Mouse (Mus musculus) embryonic fibroblast, embryonic 13.5 days (primary cell): ENCODE measurements around the gene Slc13a5.

Experiments used
- CTCF ChIP-seq: IDR thresholded peaks from 2 replicates; pipeline ENCODE4 v1.5.1; 2011; ENCODE audit warnings: mild to moderate bottlenecking, control low read depth, low read length, moderate library complexity, borderline replicate concordance; ENCODE audit not compliant: insufficient read depth
- POLR2A ChIP-seq: IDR thresholded peaks from 2 replicates; pipeline ENCODE4 v1.6.1; 2011; ENCODE audit warnings: low read depth, mild to moderate bottlenecking, control low read depth, low read length, moderate library complexity

DNA sequence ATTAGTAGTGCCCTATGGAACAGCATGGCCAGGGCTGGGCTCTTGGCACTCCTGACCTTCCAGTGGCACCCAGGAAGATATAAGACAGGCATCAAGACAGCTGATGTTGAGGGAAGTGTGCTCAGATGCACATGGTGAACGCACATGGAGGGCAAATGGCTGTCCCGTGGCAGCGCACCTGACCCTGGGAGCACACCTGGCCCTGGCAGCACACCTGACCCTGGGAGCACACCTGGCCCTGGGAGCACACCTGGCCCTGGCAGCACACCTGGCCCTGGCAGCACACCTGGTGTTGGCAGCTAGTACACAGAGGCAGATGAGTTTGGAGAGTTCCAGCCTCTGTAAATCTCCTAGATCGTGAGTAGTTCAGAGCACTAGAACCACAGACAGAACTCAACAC lies 38.5 kb downstream of the Slc13a5 start:
- TF ChIP-seq CTCF (no peak), POLR2A (no peak)
